Mouse (Mus musculus): ENCODE results near the gene Piga. TPM values are rescaled to one million over a fixed set of nuclear protein-coding genes. Genes with fewer than 3 reads are reported as not detected.

Piga gene
- total and polyA plus RNA-seq, 3 experiments = 9.2 to 17.8 (median 14.7) TPM

- no peak overlapping the region for H3K4me3 ChIP-seq (replicated peaks in 1 of 3; ENCODE audit: low read depth in 2 of 3, low read length in 2 of 3, poor library complexity in 1 of 3)
- no peak overlapping the region for H3K27ac ChIP-seq (ENCODE audit: insufficient read depth, low read depth)
- dilution Hi-C loops (cut with MboI; ENCODE audit: extremely low pct_ligation_motif_present, extremely low pct_unique_long_range_greater_than_20kb, low sequenced_read_pairs) = no loop called here
- TF ChIP-seq CHD2 (IDR thresholded peaks at IDR 0.05; ENCODE audit: low read length) (no peak), USF2 (conservative IDR thresholded peaks at IDR 0.05; ENCODE audit: low read depth, low read length) (no peak), MAFK (IDR thresholded peaks at IDR 0.05; ENCODE audit: insufficient replicate concordance, low read length) (no peak), ZMIZ1 (IDR thresholded peaks at IDR 0.05; ENCODE audit: low read depth, low read length) (no peak), POLR2A (IDR thresholded peaks at IDR 0.05; ENCODE audit: low read depth, low read length) (no peak), ZC3H11A (IDR thresholded peaks at IDR 0.05; ENCODE audit: low read depth, low read length) (no peak), RCOR1 (conservative IDR thresholded peaks at IDR 0.05; ENCODE audit: low read depth, low read length) (no peak), PAX5 (IDR thresholded peaks at IDR 0.05; ENCODE audit: low read length) (no peak), JUND (conservative IDR thresholded peaks at IDR 0.05; ENCODE audit: low read depth, low read length) (no peak), TBP (conservative IDR thresholded peaks at IDR 0.05; ENCODE audit: low read depth, low read length) (no peak), SIN3A (IDR thresholded peaks at IDR 0.05; ENCODE audit: low read length) (no peak), ETS1 (conservative IDR thresholded peaks at IDR 0.05; ENCODE audit: low read depth, low read length) (no peak), NELFE (IDR thresholded peaks at IDR 0.05; ENCODE audit: low read depth, low read length) (no peak), GABPA (IDR thresholded peaks at IDR 0.05; ENCODE audit: insufficient replicate concordance, low read depth, low read length) (no peak), MXI1 (IDR thresholded peaks at IDR 0.05; ENCODE audit: low read depth, low read length) (no peak), EP300 (IDR thresholded peaks at IDR 0.05; ENCODE audit: low read length) (no peak), MYC (IDR thresholded peaks at IDR 0.05; ENCODE audit: low read depth, low read length) (no peak), POLR2AphosphoS2 (IDR thresholded peaks at IDR 0.05; ENCODE audit: low read depth, low read length) (no peak)
- in situ Hi-C loops (cut with MboI; ENCODE audit: low pct_ligation_motif_present, low pct_unique_long_range_greater_than_20kb, low sequenced_read_pairs) = no loop called here
- no peak for DNase-seq (ENCODE audit: extremely low read depth)
- no peaks in the 10 kb centered on the region for H3K4me1 ChIP-seq (ENCODE audit: control insufficient read depth in 1 of 2, insufficient read depth in 2 of 2)
- H3K9me3 ChIP-seq (replicated peaks; ENCODE audit: low read length) = no peaks in the 10 kb centered on the region
- peaks cover 13 to 63% of the 10 kb centered on the region in 2 experiments for H3K36me3 ChIP-seq (replicated peaks in 1 of 2; ENCODE audit: control insufficient read depth in 1 of 2, insufficient read depth in 1 of 2, low read length in 1 of 2)
- no peaks in the 10 kb centered on the region for H3K79me2 ChIP-seq (replicated peaks; ENCODE audit: control insufficient read depth, extremely low read depth, insufficient read depth, poor library complexity, severe bottlenecking)
- H3K27me3 ChIP-seq (replicated peaks) = no peaks in the 10 kb centered on the region
- no peak overlapping the region for H3K9ac ChIP-seq (ENCODE audit: insufficient read depth, low read depth)
- no peak overlapping the region for H3K4me2 ChIP-seq (ENCODE audit: insufficient read depth, low read depth, poor library complexity, severe bottlenecking)
Measured at GRCm38 (mm10) chrX:164428224-164428623, 8.6 kb downstream of the Piga start.

GRCm38 (mm10) chrX:164430621-164431020 is 11.0 kb downstream of the Piga start:
- no peak for DNase-seq (ENCODE audit: extremely low read depth)
- H3K4me3 ChIP-seq (replicated peaks in 1 of 3; ENCODE audit: low read depth in 2 of 3, low read length in 2 of 3, poor library complexity in 1 of 3) = no peak overlapping the region
- no peak overlapping the region for H3K9ac ChIP-seq (ENCODE audit: insufficient read depth, low read depth)
- dilution Hi-C loops (cut with MboI; ENCODE audit: extremely low pct_ligation_motif_present, extremely low pct_unique_long_range_greater_than_20kb, low sequenced_read_pairs) (no loop called here), in situ Hi-C loops (cut with MboI; ENCODE audit: low pct_ligation_motif_present, low pct_unique_long_range_greater_than_20kb, low sequenced_read_pairs) (no loop called here)
- H3K4me1 ChIP-seq (ENCODE audit: control insufficient read depth in 1 of 2, insufficient read depth in 2 of 2) = no peaks in the 10 kb centered on the region
- H3K36me3 ChIP-seq (replicated peaks in 1 of 2; ENCODE audit: control insufficient read depth in 1 of 2, insufficient read depth in 1 of 2, low read length in 1 of 2) = peaks cover 13 to 60% of the 10 kb centered on the region in 2 experiments
- H3K27ac ChIP-seq (ENCODE audit: insufficient read depth, low read depth) = no peak overlapping the region
- H3K4me2 ChIP-seq (ENCODE audit: insufficient read depth, low read depth, poor library complexity, severe bottlenecking) = no peak overlapping the region
- H3K9me3 ChIP-seq (replicated peaks; ENCODE audit: low read length) = no peaks in the 10 kb centered on the region
- TF ChIP-seq POLR2A (IDR thresholded peaks at IDR 0.05; ENCODE audit: low read depth, low read length) (no peak), JUN (IDR thresholded peaks at IDR 0.05; ENCODE audit: insufficient read depth, low read depth, low read length) (no peak), SIN3A (IDR thresholded peaks at IDR 0.05; ENCODE audit: low read length) (no peak), ZMIZ1 (IDR thresholded peaks at IDR 0.05; ENCODE audit: low read depth, low read length) (no peak), MYC (IDR thresholded peaks at IDR 0.05; ENCODE audit: low read depth, low read length) (no peak), USF2 (conservative IDR thresholded peaks at IDR 0.05; ENCODE audit: low read depth, low read length) (no peak), MAX (IDR thresholded peaks at IDR 0.05; ENCODE audit: low read length) (no peak), SMC3 (IDR thresholded peaks at IDR 0.05; ENCODE audit: low read depth, low read length) (no peak), IRF4 (IDR thresholded peaks at IDR 0.05; ENCODE audit: low read depth, low read length) (no peak)
- H3K79me2 ChIP-seq (replicated peaks; ENCODE audit: control insufficient read depth, extremely low read depth, insufficient read depth, poor library complexity, severe bottlenecking) = no peaks in the 10 kb centered on the region
- H3K27me3 ChIP-seq (replicated peaks) = no peaks in the 10 kb centered on the region

Data from CH12.LX (cell line).